Mouse (Mus musculus) intestine, postnatal 0 days (tissue): ENCODE measurements around the gene Mpped1. TPM values are rescaled to one million over a fixed set of nuclear protein-coding genes. Genes with fewer than 3 reads are reported as not detected.

Experiments used
- ATAC-seq: fragments of 200-750 bp; cut with Nextera tagmentation; 2 replicates; pipeline ENCODE4 v1.8.0; 2017; ENCODE audit warnings: mild to moderate bottlenecking, moderate TSS enrichment, moderate library complexity
- H3K27ac ChIP-seq: fragments of 300-500 bp; sonication (generic); 2 replicates; pipeline ENCODE4 v1.5.1; 2014; ENCODE audit warnings: mild to moderate bottlenecking, low read depth, low read length, moderate library complexity
- H3K27me3 ChIP-seq: fragments of 300-500 bp; sonication (generic); replicated peaks from 2 replicates; pipeline ENCODE4 v1.6.1; 2014; ENCODE audit warnings: low read length, mixed read lengths; ENCODE audit not compliant: control insufficient read depth, insufficient read depth
- H3K36me3 ChIP-seq: fragments of 300-500 bp; sonication (generic); 2 replicates; pipeline ENCODE4 v1.6.1; 2014; ENCODE audit warnings: mild to moderate bottlenecking, moderate library complexity; ENCODE audit not compliant: control insufficient read depth, insufficient read depth
- H3K4me1 ChIP-seq: fragments of 300-500 bp; sonication (generic); replicated peaks from 2 replicates; pipeline ENCODE4 v1.6.1; 2014; ENCODE audit warnings: antibody characterized with exemption, low read length, mixed read lengths; ENCODE audit not compliant: control insufficient read depth, insufficient read depth
- H3K4me2 ChIP-seq: fragments of 300-500 bp; sonication (generic); replicated peaks from 2 replicates; pipeline ENCODE4 v1.6.1; 2014; ENCODE audit warnings: low read depth, mild to moderate bottlenecking, moderate library complexity
- H3K4me3 ChIP-seq: fragments of 300-500 bp; sonication (generic); 2 replicates; pipeline ENCODE4 v1.5.1; 2014; ENCODE audit warnings: low read depth, low read length
- H3K9ac ChIP-seq: fragments of 300-500 bp; sonication (generic); 2 replicates; pipeline ENCODE4 v1.6.1; 2014; ENCODE audit warnings: mild to moderate bottlenecking, low read depth, low read length
- H3K9me3 ChIP-seq: fragments of 300-500 bp; sonication (generic); 2 replicates; pipeline ENCODE4 v1.6.1; 2016; ENCODE audit warnings: mixed run types; ENCODE audit not compliant: control insufficient read depth
- CTCF ChIP-seq: sonication (generic); IDR thresholded peaks from 2 replicates; pipeline ENCODE4 v1.5.1; 2016; ENCODE audit warnings: low read depth, mild to moderate bottlenecking, control low read depth, antibody characterized with exemption, moderate library complexity
- WGBS: fragments of 180-500 bp; shearing (Covaris S2); extraction: QIAGEN DNeasy Blood & Tissue Kit; methylation state at CpG from one replicate; pipeline ENCODE4 v1.1.7; 2014; 5-methylcytosine and 5-hydroxymethylcytosine counted together
- polyA plus RNA-seq: library from polyadenylated mRNA; unstranded; fragments of >200 nt; fragmentation: Nextera tagmentation; extraction: Ambion mirVana; gene quantifications from 2 replicates; pipeline ENCODE4 v1.2.1, GENCODE M21; 2015

Mpped1 gene
- polyA plus RNA-seq, 1 experiment from 2014 or later: 0.16 TPM

- 84% methylated on average over 9 of the region's 9 CpGs for WGBS
- H3K4me3 ChIP-seq: no peak overlapping the region
- H3K36me3 ChIP-seq: no peaks in the 10 kb centered on the region
- H3K9me3 ChIP-seq: no peaks in the 10 kb centered on the region
- ATAC-seq: no peak
- TF ChIP-seq CTCF: no peak
- H3K27me3 ChIP-seq: no peaks in the 10 kb centered on the region
- no peak overlapping the region for H3K9ac ChIP-seq
- H3K4me1 ChIP-seq: no peaks in the 10 kb centered on the region
- H3K4me2 ChIP-seq: no peak overlapping the region
- no peak overlapping the region for H3K27ac ChIP-seq
These were observed 105.0 kb downstream of the Mpped1 start for GRCm38 (mm10) chr15:83884291-83884690.

- H3K4me1 ChIP-seq: no peaks in the 10 kb centered on the region
- H3K27ac ChIP-seq: no peak overlapping the region
- no peak overlapping the region for H3K4me3 ChIP-seq
- no peak for TF ChIP-seq CTCF
- H3K27me3 ChIP-seq: no peaks in the 10 kb centered on the region
- H3K9ac ChIP-seq: no peak overlapping the region
- H3K36me3 ChIP-seq: no peaks in the 10 kb centered on the region
- no peak overlapping the region for H3K4me2 ChIP-seq
- no peaks in the 10 kb centered on the region for H3K9me3 ChIP-seq
- ATAC-seq: no peak
- WGBS: 83% methylated on average over 15 of the region's 15 CpGs
These were observed 113.6 kb downstream of the Mpped1 start for GRCm38 (mm10) chr15:83892871-83893270.

GRCm38 (mm10) chr15:83894261-83894660 lies 115.0 kb downstream of the Mpped1 start:
- no peaks in the 10 kb centered on the region for H3K36me3 ChIP-seq
- H3K27ac ChIP-seq: no peak overlapping the region
- H3K27me3 ChIP-seq: no peaks in the 10 kb centered on the region
- no peak for ATAC-seq
- TF ChIP-seq CTCF: no peak
- 66% methylated on average over 7 of the region's 7 CpGs for WGBS
- H3K4me2 ChIP-seq: no peak overlapping the region
- H3K9ac ChIP-seq: no peak overlapping the region
- no peak overlapping the region for H3K4me3 ChIP-seq
- no peaks in the 10 kb centered on the region for H3K9me3 ChIP-seq
- no peaks in the 10 kb centered on the region for H3K4me1 ChIP-seq

GRCm38 (mm10) chr15:83896011-83896410 lies 116.7 kb downstream of the Mpped1 start:
- Histone ChIP-seq H3K4me2 (no peak overlapping the region), H3K27me3 (no peaks in the 10 kb centered on the region), H3K4me3 (no peak overlapping the region), H3K9ac (no peak overlapping the region), H3K27ac (no peak overlapping the region), H3K4me1 (no peaks in the 10 kb centered on the region), H3K9me3 (no peaks in the 10 kb centered on the region), H3K36me3 (no peaks in the 10 kb centered on the region)
- no peak for ATAC-seq
- WGBS: 46% methylated on average over 9 of the region's 9 CpGs
- no peak for TF ChIP-seq CTCF

GRCm38 (mm10) chr15:83897286-83897685 lies 118.0 kb downstream of the Mpped1 start:
- no peak for TF ChIP-seq CTCF
- no peaks in the 10 kb centered on the region for H3K9me3 ChIP-seq
- no peaks in the 10 kb centered on the region for H3K36me3 ChIP-seq
- no peak overlapping the region for H3K27ac ChIP-seq
- H3K4me2 ChIP-seq: no peak overlapping the region
- no peak overlapping the region for H3K4me3 ChIP-seq
- no peaks in the 10 kb centered on the region for H3K27me3 ChIP-seq
- no peak for ATAC-seq
- H3K4me1 ChIP-seq: no peaks in the 10 kb centered on the region
- no peak overlapping the region for H3K9ac ChIP-seq
- WGBS: 59% methylated on average over 9 of the region's 9 CpGs

- no peak for ATAC-seq
- no peak for TF ChIP-seq CTCF
- Histone ChIP-seq H3K36me3 (no peaks in the 10 kb centered on the region), H3K4me2 (no peak overlapping the region), H3K9me3 (no peaks in the 10 kb centered on the region), H3K9ac (no peak overlapping the region), H3K27me3 (no peaks in the 10 kb centered on the region), H3K4me1 (no peaks in the 10 kb centered on the region), H3K27ac (no peak overlapping the region), H3K4me3 (no peak overlapping the region)
- WGBS: 84% methylated on average over 13 of the region's 13 CpGs
These were observed 127.2 kb downstream of the Mpped1 start for GRCm38 (mm10) chr15:83906472-83906871.

Other genes starting within 250 kb of the Mpped1 start
- gene Tspo, start 215.9 kb upstream of the Mpped1 start, polyA plus RNA-seq: 105 and 118 TPM in 2 replicates
- 15.9 and 16.8 TPM in 2 replicates for gene Mcat, start 215.7 kb upstream of the Mpped1 start, polyA plus RNA-seq
- gene Ttll12, start 184.3 kb upstream of the Mpped1 start, polyA plus RNA-seq: 14.1 and 14.7 TPM in 2 replicates
- 2.5 and 2.7 TPM in 2 replicates for gene Scube1, start 54.4 kb upstream of the Mpped1 start, polyA plus RNA-seq